Mouse (Mus musculus): ENCODE measurements around the gene Cyp51.
"Not testable (repeated sequence)": the region's sequence is repeated elsewhere in the genome, so short reads cannot be mapped to it uniquely, and the experiment has no call there.

Cyp51 gene

DNA sequence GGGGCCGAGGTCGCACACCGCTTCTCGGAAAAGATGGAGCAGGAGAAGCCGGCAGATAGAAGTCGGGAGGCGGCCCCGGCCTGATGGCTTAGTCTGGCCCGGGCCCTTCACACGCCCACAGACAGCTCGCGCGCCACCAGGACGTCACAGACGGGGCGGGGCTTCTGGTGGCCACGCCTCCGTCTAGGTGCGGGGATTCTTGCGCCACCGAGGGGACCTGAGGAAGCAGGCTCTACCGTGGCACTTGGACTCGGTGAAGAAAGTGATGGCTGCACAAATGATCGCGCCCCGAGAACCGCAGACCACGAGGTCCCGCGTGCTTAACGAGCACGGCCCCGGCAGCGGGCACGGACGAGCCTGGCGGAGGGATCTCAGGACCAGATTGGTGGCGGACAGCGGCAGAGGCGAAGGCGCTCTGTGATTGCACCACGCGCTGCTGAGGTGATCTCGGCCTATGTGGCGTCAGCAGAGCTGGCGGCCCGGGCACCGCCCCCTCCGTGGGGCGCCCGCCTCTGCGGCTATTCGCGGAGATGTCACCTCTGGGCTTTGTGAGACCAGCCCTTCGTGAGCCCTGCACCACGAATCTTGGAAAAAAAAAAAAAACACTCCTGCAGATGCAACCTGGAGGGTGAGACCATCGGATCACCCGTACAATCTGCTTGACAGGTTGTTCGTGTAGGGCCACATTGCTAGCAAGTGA is at the start of gene Cyp51:
Gene Cyp51 (minus strand): TSS at position 406 of the 700 bp plus-strand sequence.
- DNase-seq = peak; percentile 86

GRCm38 (mm10) chr5:4112570-4113098 is 8.1 kb upstream of the Cyp51 start:
- no peak for DNase-seq

GRCm38 (mm10) chr5:4107056-4107455 is 2.5 kb upstream of the Cyp51 start:
- DNase-seq = not testable (repeated sequence)

- DNase-seq = no peak
These were observed 1.2 kb upstream of the Cyp51 start for GRCm38 (mm10) chr5:4105651-4106186.

GRCm38 (mm10) chr5:4103626-4104340 is 763 bp downstream of the Cyp51 start:
- DNase-seq = no peak

DNA sequence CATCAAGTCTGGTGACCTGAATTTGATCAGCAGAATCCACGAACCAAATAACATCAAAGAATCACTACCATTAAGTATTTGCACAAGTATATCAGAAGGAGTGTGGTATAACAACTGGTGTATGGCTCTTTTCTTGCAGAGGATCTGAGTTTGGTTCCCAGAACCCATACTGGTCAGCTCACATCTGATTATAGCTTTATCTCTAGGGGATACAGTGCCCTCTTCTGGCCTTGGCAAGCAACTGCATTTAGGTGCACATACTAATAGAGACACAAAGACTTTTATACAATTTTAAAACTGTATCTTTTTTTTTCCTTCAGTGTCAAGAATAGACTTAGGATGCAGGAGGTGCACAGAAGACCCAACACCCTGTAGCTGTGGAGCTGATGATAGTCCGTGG is 2.8 kb downstream of the Cyp51 start:
- DNase-seq = no peak

GRCm38 (mm10) chr5:4101031-4101430 is 3.5 kb downstream of the Cyp51 start:
- DNase-seq = no peak

GRCm38 (mm10) chr5:4094471-4094870 is 10.1 kb downstream of the Cyp51 start:
- DNase-seq = no peak

DNA sequence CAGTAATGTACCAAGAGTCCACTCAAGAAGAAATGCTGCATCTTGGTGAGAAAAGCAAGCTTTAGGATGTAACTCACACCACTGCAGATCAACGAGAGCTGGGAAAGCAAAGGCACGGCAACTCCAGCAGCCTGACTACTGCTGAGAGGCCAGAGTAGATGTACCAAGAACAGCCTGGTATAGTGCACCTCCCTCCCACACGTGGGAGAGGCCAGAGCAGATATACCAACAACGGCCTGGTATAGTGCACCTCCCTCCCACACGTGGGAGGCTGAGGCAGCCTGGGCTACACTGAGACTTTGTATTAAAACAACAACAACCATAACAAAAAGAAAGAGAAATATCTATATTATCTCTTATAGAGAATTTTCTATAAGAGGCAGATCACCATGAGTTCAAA is 16.4 kb downstream of the Cyp51 start:
- no peak for DNase-seq

DNA sequence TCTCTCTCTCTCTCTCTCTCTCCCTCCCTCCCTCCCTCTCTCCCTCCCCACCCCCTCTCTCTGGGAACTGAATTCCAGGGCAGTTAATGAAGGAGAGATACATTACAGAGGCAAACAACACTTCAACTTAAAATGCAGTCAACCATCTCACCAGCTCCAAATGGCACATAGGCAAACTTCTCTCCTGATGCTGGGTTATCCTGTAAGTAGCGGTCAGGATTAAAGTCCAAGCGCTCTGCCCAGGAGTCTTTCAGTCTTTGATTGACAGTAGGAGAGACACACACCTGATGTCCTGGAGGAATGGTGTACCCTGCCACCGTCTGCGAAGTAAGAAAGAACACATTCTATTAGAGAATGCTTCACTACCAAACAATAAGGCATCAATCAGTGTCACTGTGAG is 18.2 kb downstream of the Cyp51 start:
- no peak for DNase-seq

DNA sequence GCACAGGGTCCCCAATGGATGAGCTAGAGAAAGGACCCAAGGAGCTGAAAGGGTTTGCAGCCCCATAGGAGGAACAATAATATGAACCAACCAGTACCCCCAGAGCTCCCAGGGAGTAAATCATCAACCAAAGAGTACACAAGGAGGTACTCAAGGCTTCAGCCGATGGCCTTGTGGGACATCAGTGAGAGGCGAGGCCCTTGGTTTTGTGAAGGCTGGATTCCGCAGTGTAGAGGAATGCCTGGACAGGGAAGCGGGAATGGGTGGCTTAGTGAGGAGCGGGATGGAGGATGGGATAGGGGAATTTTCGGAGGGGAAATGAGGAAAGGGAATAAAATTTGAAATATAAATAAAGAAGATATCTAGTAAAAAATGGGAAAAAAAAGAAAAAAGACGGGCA is 19.6 kb downstream of the Cyp51 start:
- no peak for DNase-seq

- no peak for DNase-seq
These were observed 23.0 kb downstream of the Cyp51 start for GRCm38 (mm10) chr5:4081513-4081912.

DNA sequence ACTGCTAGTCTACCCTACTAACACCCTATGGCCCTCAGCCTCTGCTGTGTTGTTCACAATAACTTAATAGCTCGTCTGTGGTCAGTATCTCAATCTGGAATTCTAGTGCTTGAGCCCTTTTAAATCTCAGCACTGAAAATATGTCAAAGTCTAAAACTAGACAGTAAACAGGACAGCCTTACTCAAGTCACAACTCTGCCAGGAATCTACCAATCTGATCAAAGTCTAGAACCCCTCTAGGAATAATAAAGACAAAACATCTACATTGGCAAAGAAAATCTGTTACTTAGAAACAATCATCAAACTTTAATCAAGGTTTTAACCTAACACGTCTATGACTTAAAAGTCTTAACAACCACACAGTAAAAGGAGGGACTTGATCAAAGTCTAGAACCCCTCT is 23.7 kb downstream of the Cyp51 start:
- DNase-seq = no peak

DNA sequence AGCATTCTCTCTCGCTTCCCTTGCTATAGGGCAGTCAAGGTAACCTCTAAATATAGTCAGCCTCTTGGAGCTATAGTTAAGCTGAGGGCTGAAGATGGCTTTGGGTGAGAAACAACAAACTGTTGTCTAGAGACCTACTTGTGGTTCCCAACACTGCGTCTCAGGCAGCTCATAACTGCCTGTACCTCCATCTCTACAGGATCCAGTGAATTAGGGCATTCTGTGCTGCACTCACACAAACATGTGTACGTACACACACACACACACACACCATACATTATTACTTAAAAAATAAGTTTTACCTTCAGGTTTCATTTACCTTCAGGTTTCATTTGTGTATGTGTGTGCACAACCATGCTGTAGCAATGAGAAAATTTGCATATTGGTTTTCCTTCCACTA is 25.5 kb downstream of the Cyp51 start:
- no peak for DNase-seq

DNA sequence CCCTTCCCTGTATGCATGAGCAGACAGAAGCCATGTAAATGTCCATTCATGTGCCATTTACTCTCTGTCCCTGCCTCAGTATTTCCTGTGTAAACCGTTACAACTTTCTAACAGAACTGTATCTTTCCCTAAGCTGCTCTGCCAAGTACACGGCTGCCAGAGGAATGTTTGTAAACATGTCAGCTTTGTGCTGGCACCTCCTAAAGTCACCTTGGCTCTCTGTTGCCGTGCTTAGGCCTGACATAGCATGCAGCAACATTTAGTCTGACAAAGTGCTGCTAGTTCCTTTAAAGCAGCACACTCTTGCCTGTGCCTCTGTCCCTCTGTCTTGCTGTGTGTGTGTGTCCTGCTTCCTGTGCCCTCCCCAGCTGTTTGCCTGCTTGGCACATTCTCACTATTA is 37.3 kb downstream of the Cyp51 start:
- DNase-seq = no peak

- DNase-seq = no peak
These were observed 38.0 kb downstream of the Cyp51 start for GRCm38 (mm10) chr5:4066476-4067115.

- DNase-seq = no peak
These were observed 44.2 kb downstream of the Cyp51 start for GRCm38 (mm10) chr5:4060313-4060712.

- DNase-seq = no peak
These were observed 63.6 kb downstream of the Cyp51 start for GRCm38 (mm10) chr5:4040922-4041321.

GRCm38 (mm10) chr5:4040372-4040771 is 64.2 kb downstream of the Cyp51 start:
- DNase-seq = peak; percentile 31

DNA sequence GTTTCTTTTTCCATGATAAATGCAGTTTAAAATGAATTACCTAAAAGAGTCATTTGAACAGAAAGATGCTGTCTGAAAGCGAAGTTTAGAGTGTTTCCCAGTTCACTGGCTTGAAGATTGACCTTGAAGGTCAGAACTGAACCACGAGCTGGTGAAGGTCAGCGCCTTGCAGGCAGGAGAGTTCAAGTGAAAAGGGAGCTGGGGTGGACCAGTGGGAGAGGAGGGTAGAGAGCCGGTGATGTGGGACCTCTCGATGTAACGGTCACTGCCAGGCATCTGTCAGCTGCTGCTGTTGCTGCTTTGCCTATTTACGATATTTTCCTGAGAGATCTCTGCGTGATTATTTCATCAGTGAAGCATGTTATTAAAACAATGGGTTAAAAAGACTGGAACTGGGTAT is 65.2 kb downstream of the Cyp51 start:
- no peak for DNase-seq

GRCm38 (mm10) chr5:4036686-4037085 is 67.9 kb downstream of the Cyp51 start:
- no peak for DNase-seq

DNA sequence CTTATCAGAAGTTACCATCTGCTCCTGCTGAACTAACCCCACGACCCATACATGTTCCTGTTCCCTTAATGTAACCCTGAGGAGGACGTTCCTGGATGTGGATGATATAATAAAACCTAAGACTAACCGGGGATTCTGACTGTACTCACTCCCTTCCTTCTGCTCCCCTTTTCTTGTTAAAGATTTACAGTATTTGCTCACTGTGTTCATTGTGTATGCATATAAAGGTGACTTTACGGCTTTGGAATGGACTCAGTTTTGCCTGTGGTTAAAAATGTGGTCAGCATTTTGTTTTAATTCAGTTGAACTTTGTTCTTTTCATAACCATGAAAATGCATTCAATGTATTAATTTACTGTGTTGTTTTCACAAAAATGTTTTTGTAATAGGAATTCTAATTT is 72.7 kb downstream of the Cyp51 start:
- DNase-seq = no peak

Measured in thymus, postnatal 25 days (tissue).